ENCODE assay signal across 14 mouse cellular contexts in the genomic region with DNA sequence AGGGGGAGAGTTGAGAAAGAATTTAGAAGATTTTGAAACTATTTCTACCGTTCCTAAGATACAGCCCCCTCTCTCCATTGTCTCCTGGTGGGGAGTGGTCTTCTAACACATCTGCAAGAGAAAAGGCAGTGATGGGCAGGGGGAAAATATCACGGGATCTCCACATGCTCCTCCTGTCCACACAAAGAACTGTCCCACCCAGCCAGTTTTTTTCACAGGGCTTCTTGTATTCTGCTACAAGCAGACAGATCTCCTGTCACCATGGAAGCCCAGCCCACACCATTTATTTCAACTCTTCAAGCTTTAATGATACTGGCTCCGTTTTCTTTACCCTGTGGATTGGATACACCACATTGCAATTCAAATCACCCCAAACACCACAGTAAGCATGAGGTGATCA.
"Had no signal": no experiment of that assay in that cellular context is flagged by ENCODE, and none has a peak within 500 bp of the region (broad histone marks: within the 10 kb centered on the region; RNA-seq: fewer than 3 reads in every experiment).

No protein-coding gene starts in this region.

- H3K27me3 ChIP-seq: kidney, embryonic 15.5 days; liver, embryonic 13.5 days; midbrain, embryonic 13.5 days had no signal

- H3K9ac ChIP-seq: kidney, embryonic 15.5 days; liver, embryonic 13.5 days; midbrain, embryonic 13.5 days had no signal

- ATAC-seq: midbrain, embryonic 13.5 days; midbrain, embryonic 16.5 days had no signal

- H3K36me3 ChIP-seq: kidney, embryonic 15.5 days; liver, embryonic 13.5 days; midbrain, embryonic 13.5 days had no signal

- H3K9me3 ChIP-seq: kidney, embryonic 15.5 days; liver, embryonic 13.5 days; midbrain, embryonic 13.5 days had no signal

- H3K4me3 ChIP-seq: kidney, embryonic 15.5 days; liver, embryonic 13.5 days; midbrain, embryonic 13.5 days had no signal

- H3K27ac ChIP-seq: kidney, embryonic 15.5 days; liver, embryonic 13.5 days; midbrain, embryonic 13.5 days; stomach, postnatal 0 days had no signal

- H3K4me1 ChIP-seq: kidney, embryonic 15.5 days; liver, embryonic 13.5 days had no signal

- DNase-seq: kidney, adult 8-10 months; kidney, postnatal 10 days; kidney, postnatal 36 days; liver, embryonic 13.5 days; lung, adult 2 months; lung, postnatal 14 days; lung, postnatal 4 days; thymus, adult 2 months; thymus, postnatal 14 days; thymus, postnatal 4 days had no signal

- H3K4me2 ChIP-seq: kidney, embryonic 15.5 days; liver, embryonic 13.5 days; midbrain, embryonic 13.5 days had no signal
